Comparison of ENCODE assay signal across 14 mouse cellular contexts in genomic region chr7:82176192-82176591, GRCm38 (mm10). TPM values are rescaled to one million over a fixed set of nuclear protein-coding genes. Genes with fewer than 3 reads are reported as not detected.
DNase-seq lines count a peak whose midpoint lies in the region; ATAC-seq and TF ChIP-seq lines count a peak whose summit lies in the region.
"Had no signal": no experiment of that assay in that cellular context is flagged by ENCODE, and none has a peak within 500 bp of the region (broad histone marks: within the 10 kb centered on the region; RNA-seq: fewer than 3 reads in every experiment).

No protein-coding gene starts in this region.

- peak overlapping the region; percentile 64 for H3K4me2 ChIP-seq in hindbrain, embryonic 15.5 days
- H3K4me2 ChIP-seq in hindbrain, embryonic 11.5 days (replicated peaks; ENCODE audit: low read depth, low read length) = no peak overlapping the region
- peak overlapping the region; percentile 84 for H3K4me2 ChIP-seq in hindbrain, postnatal 0 days (ENCODE audit: low read depth, low read length)

- H3K36me3 ChIP-seq in hindbrain, embryonic 15.5 days = no peaks in the 10 kb centered on the region
- H3K36me3 ChIP-seq in hindbrain, embryonic 11.5 days (ENCODE audit: control insufficient read depth, insufficient read depth, low read length) = no peaks in the 10 kb centered on the region
- H3K36me3 ChIP-seq in E14TG2a.4 (ENCODE audit: insufficient read depth, low read length) = no peaks in the 10 kb centered on the region
- H3K36me3 ChIP-seq in hindbrain, postnatal 0 days (ENCODE audit: insufficient read depth, low read length) = no peaks in the 10 kb centered on the region
- H3K36me3 ChIP-seq: heart, embryonic 12.5 days; limb, embryonic 12.5 days had no signal

- peak overlapping the region; percentile 70; the same call in 1 of the 2 replicates for H3K9ac ChIP-seq in hindbrain, embryonic 15.5 days
- no peak overlapping the region for H3K9ac ChIP-seq in hindbrain, embryonic 11.5 days (ENCODE audit: low read depth, low read length)
- H3K9ac ChIP-seq in hindbrain, postnatal 0 days (replicated peaks; ENCODE audit: low read length) = no peak overlapping the region
- H3K9ac ChIP-seq: limb, embryonic 12.5 days had no signal

- no peaks in the 10 kb centered on the region for H3K27me3 ChIP-seq in hindbrain, embryonic 15.5 days
- no peaks in the 10 kb centered on the region for H3K27me3 ChIP-seq in hindbrain, embryonic 11.5 days (ENCODE audit: control insufficient read depth, insufficient read depth, low read length)
- H3K27me3 ChIP-seq in E14TG2a.4 (ENCODE audit: insufficient read depth, low read length) = peaks cover 19% of the 10 kb centered on the region
- no peaks in the 10 kb centered on the region for H3K27me3 ChIP-seq in hindbrain, postnatal 0 days (ENCODE audit: insufficient read depth, low read length)

- DNase-seq in hindbrain, embryonic 11.5 days (ENCODE audit: low spot score) = no peak
- peak; percentile 15 for DNase-seq in NIH3T3 (ENCODE audit: low read depth)
- DNase-seq in hindbrain, postnatal 0 days (ENCODE audit: low spot score) = peak; percentile 23
- no peak for DNase-seq in right cerebral cortex, adult 18-20 months
- DNase-seq: lung, postnatal 10 days; thymus, postnatal 25 days had no signal

- H3K4me1 ChIP-seq in hindbrain, embryonic 15.5 days (replicated peaks) = peaks cover 18% of the 10 kb centered on the region
- H3K4me1 ChIP-seq in hindbrain, embryonic 11.5 days (replicated peaks; ENCODE audit: control insufficient read depth, insufficient read depth, low read length) = no peaks in the 10 kb centered on the region
- H3K4me1 ChIP-seq in E14TG2a.4 (replicated peaks; ENCODE audit: low read depth, low read length) = peaks cover 15% of the 10 kb centered on the region
- 0 out of 2 replicates have a peak, but pooled peaks cover 5% of the 10 kb centered on the region for H3K4me1 ChIP-seq in hindbrain, postnatal 0 days (ENCODE audit: insufficient read depth, low read length)

- peak; percentile 45 for TF ChIP-seq CTCF in E14TG2a.4 (conservative IDR thresholded peaks at IDR 0.05; ENCODE audit: low read length)
- peak; percentile 47 for TF ChIP-seq CTCF in hindbrain, postnatal 0 days (IDR thresholded peaks at IDR 0.05; ENCODE audit: low read depth)

- ATAC-seq in hindbrain, embryonic 15.5 days (ENCODE audit: low FRiP score, low read depth) = no peak
- no peak for ATAC-seq in hindbrain, embryonic 11.5 days (ENCODE audit: low FRiP score)
- ATAC-seq in hindbrain, postnatal 0 days = no peak
- ATAC-seq in CD4-positive, CD25-positive, alpha-beta regulatory T cell, adult 4 months = no peak
- ATAC-seq: activated CD4-positive, CD25-positive, alpha-beta regulatory T cell, adult 4 months; inflammation-experienced regulatory T-cells, adult 6 months had no signal

- no peaks in the 10 kb centered on the region for H3K9me3 ChIP-seq in hindbrain, embryonic 15.5 days
- no peaks in the 10 kb centered on the region for H3K9me3 ChIP-seq in hindbrain, embryonic 11.5 days (ENCODE audit: control insufficient read depth, low read length)
- H3K9me3 ChIP-seq in E14TG2a.4 (ENCODE audit: low read length) = peaks cover 6% of the 10 kb centered on the region
- no peaks in the 10 kb centered on the region for H3K9me3 ChIP-seq in hindbrain, postnatal 0 days (ENCODE audit: low read length)
- H3K9me3 ChIP-seq: limb, embryonic 12.5 days had no signal

- H3K4me3 ChIP-seq in hindbrain, embryonic 15.5 days = peak overlapping the region; percentile 69
- H3K4me3 ChIP-seq in hindbrain, embryonic 11.5 days (ENCODE audit: low read depth, low read length) = no peak overlapping the region
- no peak overlapping the region for H3K4me3 ChIP-seq in E14TG2a.4 (replicated peaks; ENCODE audit: low read length)
- peak overlapping the region; percentile 79; the same call in 1 of the 2 replicates for H3K4me3 ChIP-seq in hindbrain, postnatal 0 days (ENCODE audit: low read length)

- no peak overlapping the region for H3K27ac ChIP-seq in hindbrain, embryonic 15.5 days (replicated peaks)
- H3K27ac ChIP-seq in hindbrain, embryonic 11.5 days (ENCODE audit: low read depth, low read length) = no peak overlapping the region
- no peak overlapping the region for H3K27ac ChIP-seq in hindbrain, postnatal 0 days
- H3K27ac ChIP-seq: limb, embryonic 12.5 days had no signal

- WGBS in hindbrain, embryonic 15.5 days = 45% methylated on average over 3 of the region's 3 CpGs
- 53% methylated on average over 3 of the region's 3 CpGs for WGBS in hindbrain, embryonic 11.5 days
- 58% methylated on average over 3 of the region's 3 CpGs for WGBS in hindbrain, postnatal 0 days

RNA-seq across cellular contexts. Expression of gene Sh3gl3, which starts 2.6 kb away (rescaled TPM):
- 63.4 and 66.3 TPM in 2 replicates for polyA plus RNA-seq in hindbrain, embryonic 15.5 days (2015; fragmentation: Nextera tagmentation; extraction: Ambion mirVana)
- 17.5 and 20.4 TPM in 2 replicates for polyA plus RNA-seq in hindbrain, embryonic 11.5 days (2014; fragmentation: Nextera tagmentation; extraction: Ambion mirVana)
- total RNA-seq in hindbrain, postnatal 0 days (2014; rRNA removed) = 35.8 and 40.5 TPM in 2 replicates
- 77.5 and 79.0 TPM in 2 replicates for polyA plus RNA-seq in hindbrain, postnatal 0 days (2015; fragmentation: Nextera tagmentation; extraction: Ambion mirVana)
- 1 to 10 TPM; 2.3 to 2.4 TPM for polyA plus RNA-seq in CD4-positive, CD25-positive, alpha-beta regulatory T cell, adult 4 months (2017; shearing (Covaris generic))
- total RNA-seq: monocyte, adult 5-6 weeks had no signal

Comparison
In these comparisons a context has a peak if more than half of its experiments do, and no peak if none do; other contexts are left out.
1. H3K4me3 ChIP-seq: peak in hindbrain, embryonic 15.5 days (single experiment) and hindbrain, postnatal 0 days (single experiment); none in hindbrain, embryonic 11.5 days (single experiment) and E14TG2a.4 (single experiment).
2. DNase-seq: peak in NIH3T3 (single experiment) and hindbrain, postnatal 0 days (single experiment); none in hindbrain, embryonic 11.5 days (single experiment) and right cerebral cortex, adult 18-20 months (single experiment).